Mouse (Mus musculus) retina, embryonic 14.5 days (tissue): ENCODE data around the gene Nxn.
A peak's percentile ranks its signal among the peaks of the same experiment; 100 is the strongest.

Experiments used
- DNase-seq: peaks from one replicate; pipeline ENCODE4 v3.0.0-alpha.2; 2015; ENCODE audit warnings: low spot score

Gene Nxn

GRCm38 (mm10) chr11:76361422-76361821 lies 37.5 kb downstream of the Nxn start:
- DNase-seq = no peak

GRCm38 (mm10) chr11:76360255-76360654 lies 38.7 kb downstream of the Nxn start:
- DNase-seq = no peak

- peak; percentile 35 for DNase-seq
Measured at GRCm38 (mm10) chr11:76358628-76359320, 40.2 kb downstream of the Nxn start.

- no peak for DNase-seq
Measured at GRCm38 (mm10) chr11:76357464-76357863, 41.5 kb downstream of the Nxn start.

- no peak for DNase-seq
Measured at GRCm38 (mm10) chr11:76356091-76356490, 42.8 kb downstream of the Nxn start.

GRCm38 (mm10) chr11:76355425-76355824 lies 43.5 kb downstream of the Nxn start:
- peak; percentile 22 for DNase-seq

- DNase-seq = peak; percentile 64
Measured at GRCm38 (mm10) chr11:76352861-76353558, 45.9 kb downstream of the Nxn start.

GRCm38 (mm10) chr11:76351624-76352011 lies 47.3 kb downstream of the Nxn start:
- DNase-seq = no peak

- DNase-seq = peak; percentile 52
Measured at GRCm38 (mm10) chr11:76350931-76351623, 47.9 kb downstream of the Nxn start.

- DNase-seq = no peak
Measured at GRCm38 (mm10) chr11:76349833-76350232, 49.1 kb downstream of the Nxn start.

- DNase-seq = peak; percentile 21
Measured at GRCm38 (mm10) chr11:76347589-76347988, 51.4 kb downstream of the Nxn start.

- no peak for DNase-seq
Measured at GRCm38 (mm10) chr11:76343031-76343430, 55.9 kb downstream of the Nxn start.

- DNase-seq = no peak
Measured at GRCm38 (mm10) chr11:76341884-76342645, 56.9 kb downstream of the Nxn start.

- DNase-seq = no peak
Measured at GRCm38 (mm10) chr11:76341163-76341562, 57.8 kb downstream of the Nxn start.

- no peak for DNase-seq
Measured at GRCm38 (mm10) chr11:76339830-76340229, 59.1 kb downstream of the Nxn start.

GRCm38 (mm10) chr11:76339141-76339540 lies 59.8 kb downstream of the Nxn start:
- no peak for DNase-seq

- no peak for DNase-seq
Measured at GRCm38 (mm10) chr11:76338656-76339055, 60.3 kb downstream of the Nxn start.

- DNase-seq = peak; percentile 23
Measured at GRCm38 (mm10) chr11:76337764-76338163, 61.2 kb downstream of the Nxn start.

GRCm38 (mm10) chr11:76337236-76337635 lies 61.7 kb downstream of the Nxn start:
- no peak for DNase-seq

GRCm38 (mm10) chr11:76336224-76336623 lies 62.7 kb downstream of the Nxn start:
- DNase-seq = no peak

GRCm38 (mm10) chr11:76334966-76335365 lies 64.0 kb downstream of the Nxn start:
- DNase-seq = peak; percentile 44

GRCm38 (mm10) chr11:76332240-76332639 lies 66.7 kb downstream of the Nxn start:
- no peak for DNase-seq
